Mouse (Mus musculus): ENCODE data around the gene Gm20812. TPM values are rescaled to one million over a fixed set of nuclear protein-coding genes. Genes with fewer than 3 reads are reported as not detected.
"Not testable (repeated sequence)": the region's sequence is repeated elsewhere in the genome, so short reads cannot be mapped to it uniquely, and the experiment has no call there.

Gene Gm20812
- total RNA-seq (2014; fragmentation: Nextera tagmentation) (not detected in 2 replicates), total RNA-seq (2017) (not detected in 2 replicates)

GRCm38 (mm10) chrY:12381681-12382080 is at the start of gene Gm20812:
Gene Gm20812 (plus strand): TSS chrY:12381981.
- not testable (repeated sequence) for ATAC-seq (replicated peaks; ENCODE audit: low FRiP score, low TSS enrichment, poor library complexity, severe bottlenecking)

Other genes starting within 250 kb of the Gm20812 start
- not detected in 2 replicates for gene Gm29554, start 108.0 kb upstream of the Gm20812 start, total RNA-seq (2014; fragmentation: Nextera tagmentation)
- not detected in 2 replicates for gene Gm29554, start 108.0 kb upstream of the Gm20812 start, total RNA-seq (2017)